ENCODE assay signal across 21 mouse cellular contexts in genomic region chr11:120103431-120103997, GRCm38 (mm10). TPM values are rescaled to one million over a fixed set of nuclear protein-coding genes. Genes with fewer than 3 reads are reported as not detected.
"Had no signal": no experiment of that assay in that cellular context is flagged by ENCODE, and none has a peak within 500 bp of the region (broad histone marks: within the 10 kb centered on the region; RNA-seq: fewer than 3 reads in every experiment).

No protein-coding gene starts in this region.

- DNase-seq: kidney, postnatal 14 days; kidney, postnatal 4 days; left cerebral cortex, postnatal 4 days; lung, adult 2 months; lung, postnatal 14 days; lung, postnatal 4 days; right cerebral cortex, adult 18-20 months; right cerebral cortex, postnatal 14 days; right cerebral cortex, postnatal 4 days; thymus, adult 2 months; thymus, postnatal 14 days; thymus, postnatal 4 days had no signal

- H3K4me2 ChIP-seq: limb, embryonic 12.5 days; limb, embryonic 15.5 days; liver, embryonic 12.5 days; midbrain, embryonic 12.5 days; midbrain, embryonic 15.5 days; neural tube, embryonic 13.5 days had no signal

- H3K9me3 ChIP-seq: limb, embryonic 12.5 days; limb, embryonic 15.5 days; liver, embryonic 12.5 days; midbrain, embryonic 12.5 days; midbrain, embryonic 15.5 days; neural tube, embryonic 13.5 days had no signal

- H3K4me3 ChIP-seq: limb, embryonic 12.5 days; limb, embryonic 15.5 days; liver, embryonic 12.5 days; midbrain, embryonic 12.5 days; midbrain, embryonic 15.5 days; myocyte; neural tube, embryonic 13.5 days had no signal

- ATAC-seq: liver, embryonic 12.5 days; midbrain, embryonic 15.5 days had no signal

- H3K27ac ChIP-seq: limb, embryonic 12.5 days; limb, embryonic 15.5 days; liver, embryonic 12.5 days; midbrain, embryonic 12.5 days; midbrain, embryonic 15.5 days; neural tube, embryonic 13.5 days; stomach, postnatal 0 days had no signal

- H3K27me3 ChIP-seq: limb, embryonic 12.5 days; limb, embryonic 15.5 days; liver, embryonic 12.5 days; midbrain, embryonic 12.5 days; midbrain, embryonic 15.5 days; neural tube, embryonic 13.5 days had no signal

- H3K9ac ChIP-seq: limb, embryonic 12.5 days; limb, embryonic 15.5 days; liver, embryonic 12.5 days; midbrain, embryonic 12.5 days; midbrain, embryonic 15.5 days; neural tube, embryonic 13.5 days had no signal

RNA-seq across cellular contexts. Expression of gene Aatk, which starts 56.5 kb away (rescaled TPM):
- total RNA-seq: megakaryocyte-erythroid progenitor cell, adult 5-6 weeks had no signal
